Mouse (Mus musculus): ENCODE measurements at regions not wholly inside any gene's neighbourhood (a gene's known extent, or its start where the extent isn't known, plus 50 kb on each side); places are given as distances from the start of the nearest gene placed in this dataset.

DNA sequence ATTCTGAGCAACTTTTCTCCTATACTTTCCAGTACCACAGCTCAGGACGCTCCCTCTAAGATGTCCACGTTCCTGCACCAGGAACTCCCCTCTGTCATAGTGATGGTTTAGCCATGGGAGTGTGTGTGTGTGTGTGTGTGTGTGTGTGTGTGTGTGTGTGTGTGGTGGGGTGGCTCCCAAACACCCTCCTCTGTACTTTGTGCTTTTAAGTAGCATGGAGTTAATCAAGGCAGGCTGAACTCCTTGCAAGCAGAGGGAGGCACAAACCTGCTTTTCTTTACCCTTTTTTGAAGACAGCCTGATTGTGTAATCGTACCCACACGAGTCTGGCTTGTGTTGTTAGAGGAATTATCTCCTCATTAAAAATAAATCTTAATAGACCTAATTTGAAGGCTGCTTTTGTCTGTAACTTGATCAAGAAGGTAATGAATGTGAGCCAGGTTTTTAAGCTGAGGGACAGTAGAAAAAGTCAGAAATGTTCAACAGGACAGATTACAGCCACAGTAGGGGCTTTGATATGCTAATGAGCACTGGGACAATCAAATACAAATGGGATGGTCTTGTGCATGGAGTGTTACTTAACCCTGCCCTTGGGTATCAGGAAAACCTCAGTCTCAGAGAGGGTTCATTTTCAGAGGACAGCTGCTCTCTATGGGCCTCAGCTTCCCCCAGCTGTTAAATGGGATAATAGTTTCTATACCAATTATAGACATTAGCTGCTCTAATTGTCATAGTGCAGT is 187.8 kb upstream of the Adamts9 start:
- CTCF ChIA-PET = interaction anchor here (0.7 kb wide), 1 partner anchor 212 kb away, joined by 4 read pairs; no protein-coding TSS in a partner anchor

DNA sequence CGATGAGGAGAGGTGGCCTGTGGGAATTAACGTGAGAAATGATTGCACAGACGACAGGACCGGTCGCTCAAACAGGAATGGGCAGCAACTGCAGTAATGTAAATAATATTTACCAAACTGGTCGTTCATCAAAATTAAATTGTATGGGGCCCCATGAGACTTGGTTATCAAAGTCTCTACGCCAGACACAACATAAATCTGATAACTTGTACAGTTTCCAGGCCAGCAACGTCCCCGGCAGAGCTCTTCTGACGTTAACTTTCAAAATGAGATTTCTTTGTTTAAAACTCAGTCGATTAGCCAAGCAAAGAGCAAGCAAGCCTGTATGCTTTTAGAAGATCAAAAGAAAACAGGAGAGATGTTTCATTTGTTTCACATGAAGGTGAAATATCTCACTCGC is 176.2 kb upstream of the Adamts9 start:
- CTCF ChIA-PET = no interaction called here

DNA sequence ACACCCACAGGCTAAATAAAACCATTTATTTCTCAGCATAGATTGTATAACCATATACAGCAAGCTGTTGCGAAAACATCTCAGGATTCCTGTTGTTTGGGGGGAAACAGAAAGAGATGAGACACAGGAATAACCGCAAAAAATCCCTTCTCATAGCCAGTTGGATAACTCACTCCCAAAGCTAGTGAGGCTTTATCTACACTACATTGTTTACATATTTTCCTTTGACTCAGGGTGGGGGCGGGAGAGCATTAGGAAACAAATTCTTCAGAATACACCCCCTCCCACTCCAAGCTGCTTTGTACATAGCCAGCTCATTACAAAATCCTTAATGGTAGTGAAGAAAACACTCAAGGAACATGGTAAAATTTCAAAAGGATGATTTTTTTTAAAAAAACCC is 170.1 kb upstream of the Adamts9 start:
- CTCF ChIA-PET = no interaction called here

DNA sequence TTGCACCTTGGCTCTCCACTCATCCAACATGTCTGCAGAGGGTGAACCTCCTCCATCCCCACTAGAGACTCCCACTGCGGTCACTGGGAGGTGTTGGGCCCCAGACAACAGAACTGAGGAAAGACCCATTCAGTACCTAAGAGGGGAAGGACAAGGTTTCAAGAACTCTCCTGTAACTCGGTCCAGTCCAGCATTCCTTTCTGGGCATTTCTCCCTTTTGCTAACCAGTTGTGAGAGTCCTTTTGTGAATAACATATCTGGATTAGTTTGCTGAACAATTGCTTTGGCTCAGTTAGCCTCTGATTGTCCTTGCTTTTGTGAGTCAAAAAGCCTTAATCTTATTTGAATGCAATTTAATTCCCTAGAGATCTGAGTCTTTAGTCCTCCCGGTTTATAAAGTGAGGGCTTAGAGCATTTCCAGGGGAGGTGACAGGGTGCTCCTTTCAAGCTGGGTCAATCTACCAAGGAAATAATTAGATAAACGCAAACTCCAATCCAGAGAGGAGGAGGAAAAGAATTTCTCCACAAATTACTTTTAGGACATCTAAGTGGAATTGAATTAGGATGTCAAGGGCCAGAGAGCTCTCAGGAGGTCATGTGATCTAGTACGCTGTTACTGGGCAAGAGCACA is 151.6 kb upstream of the Adamts9 start:
- CTCF ChIA-PET = no interaction called here

DNA sequence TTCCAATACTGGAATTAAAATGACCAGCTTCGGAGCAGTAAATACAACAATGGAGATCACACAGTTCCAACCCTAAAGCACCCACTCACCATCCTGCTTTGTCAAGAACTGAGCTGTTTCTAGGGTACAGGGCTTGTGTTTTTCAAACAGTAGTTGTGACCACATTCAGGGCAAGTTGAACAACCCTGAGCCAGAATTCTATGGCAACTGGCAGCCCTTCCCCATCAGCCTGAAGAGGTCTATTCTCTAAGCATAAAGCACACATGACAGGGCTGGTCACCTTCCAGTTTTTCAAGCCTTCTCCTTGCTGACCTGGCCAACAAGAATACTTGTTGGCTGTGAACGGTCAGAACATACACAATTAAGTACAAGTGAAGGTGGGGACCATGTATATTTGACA is 150.5 kb upstream of the Adamts9 start:
- CTCF ChIA-PET = no interaction called here

DNA sequence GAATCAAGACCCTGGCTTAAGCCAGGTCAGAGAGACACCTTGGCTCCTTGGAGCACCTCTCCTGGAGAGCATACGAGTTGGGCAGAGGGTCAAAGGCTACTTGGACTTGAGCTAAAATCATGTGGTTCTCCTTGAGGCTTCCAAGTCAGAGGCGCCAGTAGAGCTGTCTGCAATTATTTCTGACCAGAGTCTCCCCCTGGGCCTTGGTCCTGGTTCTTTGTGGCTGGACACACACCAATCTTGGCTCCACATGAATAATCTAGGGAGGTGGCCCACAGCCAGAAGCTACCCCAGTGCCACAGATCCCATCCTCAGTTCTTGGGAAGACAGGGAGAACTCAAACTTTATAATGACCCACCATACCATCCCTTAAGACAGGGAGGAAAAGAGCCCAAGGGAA is 144.0 kb upstream of the Adamts9 start:
- CTCF ChIA-PET = no interaction called here

DNA sequence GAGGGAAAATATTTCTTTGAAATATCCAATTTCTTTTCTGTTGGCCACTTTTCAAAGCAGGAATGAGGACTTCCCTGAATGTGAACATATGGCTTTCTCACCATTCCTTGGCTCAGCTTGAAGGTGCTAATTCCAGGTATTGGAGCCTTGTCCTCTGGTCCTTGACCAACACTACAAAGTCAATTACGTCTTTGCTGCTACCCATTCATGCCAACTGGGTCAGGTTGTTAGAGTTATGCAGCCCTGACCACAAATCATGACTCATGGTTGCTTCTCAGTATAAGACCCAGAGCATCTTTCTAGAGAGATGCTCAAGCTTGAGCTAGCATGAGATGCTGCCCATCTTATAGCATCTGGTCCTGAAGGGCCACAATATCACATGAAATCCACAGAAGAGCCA is 141.0 kb upstream of the Adamts9 start:
- CTCF ChIA-PET = no interaction called here

DNA sequence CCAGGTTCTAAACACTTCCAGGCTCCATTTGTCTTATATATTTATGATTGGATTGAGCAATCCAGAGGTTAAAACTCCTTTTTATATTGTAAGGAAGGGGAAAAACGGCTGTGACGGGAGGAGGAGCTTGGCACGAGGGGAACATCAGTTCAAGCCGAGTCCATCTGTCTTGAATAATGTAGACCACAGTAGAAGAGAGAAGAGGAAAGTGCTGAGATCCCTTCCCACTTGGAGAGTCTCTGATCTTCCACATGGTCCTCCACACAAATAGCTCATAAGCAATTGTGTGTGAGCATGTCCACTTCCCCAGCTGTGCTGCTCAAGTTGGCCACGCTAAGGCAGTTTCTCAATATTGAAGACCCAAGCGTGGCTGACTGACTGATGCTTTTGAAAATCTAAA is 140.4 kb upstream of the Adamts9 start:
- CTCF ChIA-PET = no interaction called here

DNA sequence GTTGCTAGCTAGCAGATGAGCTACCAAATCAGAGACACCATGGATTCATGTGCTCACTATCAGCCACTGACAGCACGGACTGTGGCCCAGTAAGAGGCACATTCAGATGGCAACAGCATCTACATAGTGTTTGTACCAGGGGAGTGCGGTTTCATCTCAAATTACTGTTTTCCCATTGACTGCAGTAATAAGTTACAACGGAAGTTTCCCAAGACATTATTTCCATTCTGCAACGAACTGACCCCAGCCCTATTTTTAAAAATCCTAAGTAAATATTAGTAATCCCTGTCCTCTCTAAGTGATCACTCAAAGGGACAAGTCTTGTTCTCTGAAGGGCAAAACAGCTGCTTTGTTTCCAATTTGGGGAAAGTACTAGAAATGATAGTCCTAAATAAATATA is 138.9 kb upstream of the Adamts9 start:
- CTCF ChIA-PET = no interaction called here

DNA sequence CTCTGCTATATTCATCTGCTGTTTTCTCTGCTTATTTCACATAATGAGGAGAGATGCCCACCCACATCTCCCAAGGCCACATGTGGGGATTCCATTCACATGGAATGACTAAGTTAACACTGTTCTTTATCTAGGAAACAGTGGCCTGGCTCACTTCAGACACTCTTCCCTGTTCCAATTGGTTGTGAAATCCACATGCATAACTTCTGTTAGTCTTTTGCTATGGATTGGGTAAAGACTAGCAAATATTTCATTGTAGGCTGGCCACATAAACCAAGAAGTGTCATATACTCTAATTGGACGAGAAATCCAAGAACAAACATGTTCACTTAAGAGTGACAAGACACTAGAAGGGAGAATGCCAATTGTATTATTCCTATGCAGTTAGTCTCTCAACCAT is 133.4 kb upstream of the Adamts9 start:
- CTCF ChIA-PET = no interaction called here

DNA sequence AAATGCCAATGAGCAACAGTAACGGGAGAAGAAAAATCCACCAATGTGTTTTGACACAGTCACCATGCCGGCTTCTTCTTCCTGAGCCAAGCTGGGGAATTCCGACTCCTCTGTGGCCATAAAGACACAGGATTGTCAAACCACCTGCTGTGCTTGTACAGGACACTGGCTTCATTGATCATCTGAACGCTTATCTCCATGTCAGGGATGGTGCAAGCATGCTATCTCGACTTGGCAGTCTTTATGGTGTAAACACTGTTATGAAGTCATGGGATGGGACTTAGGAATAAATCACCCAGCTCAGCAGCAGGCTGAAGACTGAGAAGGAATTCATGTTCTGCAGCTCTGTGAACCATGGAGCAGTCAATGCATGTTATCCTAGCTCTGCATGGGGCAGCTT is 132.6 kb upstream of the Adamts9 start:
- CTCF ChIA-PET = no interaction called here

DNA sequence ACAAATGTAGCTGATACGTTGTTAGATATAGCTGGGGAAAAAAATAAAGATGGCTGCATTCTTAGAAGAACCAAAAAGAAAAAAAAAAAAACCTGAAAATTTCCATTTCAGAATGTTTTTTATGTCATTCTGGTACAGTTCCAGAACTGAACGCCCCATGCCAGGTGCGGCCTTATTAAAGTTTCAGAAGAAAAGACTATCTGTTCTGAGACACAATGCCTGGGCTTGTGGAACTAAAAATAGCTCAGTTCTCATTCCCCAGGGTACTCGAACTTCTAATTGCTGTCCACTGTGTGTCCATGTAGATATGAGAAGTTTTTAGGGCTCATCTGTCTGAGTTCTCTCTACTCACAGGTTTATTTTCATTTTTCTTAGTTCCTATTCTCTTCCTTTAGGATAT is 131.7 kb upstream of the Adamts9 start:
- CTCF ChIA-PET = no interaction called here

DNA sequence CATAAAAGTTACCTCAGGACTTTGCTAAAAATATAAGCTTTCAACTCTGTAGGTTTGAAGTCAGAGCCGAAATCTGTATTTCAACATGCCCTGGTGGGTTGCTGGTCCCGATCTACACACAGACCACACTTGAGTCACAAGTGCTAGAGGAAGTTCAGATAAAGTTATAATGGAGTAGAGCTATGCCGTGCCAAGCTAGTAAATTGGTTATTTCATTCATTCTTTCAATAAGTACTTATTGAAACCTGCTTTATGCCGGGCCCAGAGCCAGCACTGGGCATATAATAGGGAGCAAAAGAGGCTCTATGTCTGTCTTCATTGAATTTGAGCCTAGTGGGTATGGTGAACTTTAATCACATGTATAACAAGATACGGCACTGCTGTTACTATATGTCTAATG is 127.6 kb upstream of the Adamts9 start:
- CTCF ChIA-PET = no interaction called here

DNA sequence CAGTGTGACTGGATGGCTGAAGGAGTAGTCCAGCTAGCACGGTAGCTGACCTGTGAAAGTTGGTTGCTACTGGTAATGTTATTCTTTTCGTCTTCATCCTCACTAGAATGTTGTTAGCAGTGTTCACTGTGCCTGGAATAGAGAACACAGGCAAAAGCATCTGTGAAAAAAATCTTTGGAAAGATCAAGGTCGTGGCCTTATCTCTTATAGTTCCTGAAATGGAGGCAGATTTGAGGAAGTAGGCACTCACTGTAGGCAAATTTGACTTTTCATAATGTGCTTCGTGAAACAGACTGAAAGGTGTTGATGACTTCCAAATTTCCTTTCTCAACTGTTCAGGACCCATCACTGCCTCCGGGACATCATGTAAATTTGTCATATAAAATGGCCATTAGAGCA is 124.5 kb upstream of the Adamts9 start:
- CTCF ChIA-PET = no interaction called here

DNA sequence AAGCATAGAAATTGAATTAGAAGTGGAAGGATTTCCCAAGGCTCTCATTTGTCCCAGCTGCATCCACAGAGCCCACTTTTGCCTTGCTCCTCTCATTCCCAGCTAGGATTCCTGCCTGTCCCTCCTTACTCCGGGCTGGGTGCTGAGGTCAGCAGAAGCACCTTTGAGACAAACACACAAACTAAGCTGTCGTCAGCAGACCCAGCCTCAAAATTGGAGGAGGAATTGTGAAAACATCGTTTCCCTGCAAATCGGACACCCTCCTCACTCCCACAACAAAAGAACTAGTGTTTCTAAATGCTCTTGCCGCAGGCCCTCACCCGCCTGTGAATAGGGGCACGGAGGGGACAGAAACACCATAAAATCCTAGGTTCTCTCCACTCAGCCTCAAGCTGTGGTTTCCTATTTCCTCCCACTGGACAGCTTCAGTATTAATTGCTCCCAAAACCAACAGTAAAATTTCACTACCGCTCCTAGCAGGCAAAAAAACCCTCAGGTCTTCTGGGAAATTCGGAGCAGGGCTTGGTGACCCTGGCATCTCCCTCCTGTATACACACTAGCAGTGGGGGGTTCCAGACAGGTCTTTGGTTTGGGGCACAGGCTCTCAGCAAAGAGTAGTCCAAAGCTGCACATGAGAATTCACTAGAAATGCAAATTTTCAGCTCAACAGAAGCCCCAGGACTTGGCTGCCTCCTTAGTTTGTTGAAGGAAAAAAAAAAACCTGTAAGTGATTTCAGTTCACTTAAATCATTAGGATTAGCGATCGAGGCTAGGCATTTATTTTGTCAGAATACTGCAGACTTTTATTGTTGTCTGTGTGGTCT is 123.5 kb upstream of the Adamts9 start:
- CTCF ChIA-PET = no interaction called here

DNA sequence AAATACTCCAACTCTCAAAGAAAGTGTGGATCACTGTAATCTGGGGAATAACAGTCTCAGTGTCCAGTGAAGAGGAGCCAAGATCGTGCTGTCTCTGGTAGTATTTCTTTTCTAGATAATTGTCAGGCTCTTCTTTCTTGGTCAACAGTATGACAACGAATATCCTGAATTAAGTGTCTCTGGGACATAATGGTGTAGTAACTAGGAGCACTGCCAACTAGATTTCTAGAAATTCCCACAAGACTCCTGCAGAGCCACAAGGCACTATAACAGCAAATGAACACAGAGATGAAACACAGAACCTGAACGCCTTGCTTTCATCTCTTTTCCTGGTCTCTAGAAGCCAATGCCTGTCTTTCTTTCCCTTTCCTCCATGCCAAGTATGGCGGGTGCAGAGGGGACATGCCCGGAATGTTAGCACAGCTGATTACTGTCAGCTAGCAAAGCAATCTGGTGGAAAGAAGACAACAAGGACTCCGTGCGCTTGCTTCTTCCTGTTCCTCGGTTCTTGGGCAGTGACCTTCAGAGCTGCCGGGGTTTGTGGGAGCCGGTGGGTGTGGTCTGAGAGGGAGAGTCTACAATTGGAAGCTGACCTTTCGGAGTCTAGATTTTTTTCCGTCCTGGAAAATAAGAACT is 122.7 kb upstream of the Adamts9 start:
- CTCF ChIA-PET = no interaction called here

DNA sequence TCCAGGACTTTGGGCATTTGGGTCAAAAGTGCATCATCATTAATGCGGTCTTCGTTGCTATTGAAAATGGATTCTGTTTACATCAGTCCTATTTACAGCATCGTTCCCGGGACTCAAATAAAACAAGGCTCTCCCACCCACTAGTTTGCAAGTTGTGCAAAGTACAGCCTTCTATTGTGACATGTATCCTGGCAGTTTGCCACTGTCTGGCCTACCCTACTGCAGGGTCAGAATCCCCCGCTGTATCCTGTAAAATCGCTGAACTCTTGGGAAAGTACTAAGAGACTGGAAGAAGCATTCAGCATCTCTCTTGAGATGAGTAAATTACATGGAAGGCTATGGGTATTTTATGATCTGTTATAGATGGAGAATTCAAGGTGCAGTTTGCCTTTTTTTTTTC is 122.1 kb upstream of the Adamts9 start:
- CTCF ChIA-PET = no interaction called here

DNA sequence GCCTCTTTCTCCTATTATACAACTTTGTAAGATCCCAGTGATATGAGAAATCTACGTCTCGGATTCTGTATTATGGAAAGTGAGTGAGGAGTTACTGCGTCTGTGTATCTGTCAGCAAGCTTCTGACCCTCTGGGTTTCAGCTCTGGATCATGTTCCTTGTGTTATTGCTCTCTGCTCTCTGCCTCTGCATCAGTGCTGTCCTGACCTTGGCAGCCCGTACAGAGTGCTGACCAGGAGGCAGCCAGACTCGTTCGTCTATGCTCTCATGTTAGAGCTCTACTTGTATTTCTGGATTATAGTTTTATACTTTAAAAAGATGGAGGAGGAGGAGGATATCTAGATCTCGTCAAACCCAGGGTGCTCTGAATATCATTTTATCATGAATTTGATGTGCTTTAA is 121.1 kb upstream of the Adamts9 start:
- CTCF ChIA-PET = no interaction called here

DNA sequence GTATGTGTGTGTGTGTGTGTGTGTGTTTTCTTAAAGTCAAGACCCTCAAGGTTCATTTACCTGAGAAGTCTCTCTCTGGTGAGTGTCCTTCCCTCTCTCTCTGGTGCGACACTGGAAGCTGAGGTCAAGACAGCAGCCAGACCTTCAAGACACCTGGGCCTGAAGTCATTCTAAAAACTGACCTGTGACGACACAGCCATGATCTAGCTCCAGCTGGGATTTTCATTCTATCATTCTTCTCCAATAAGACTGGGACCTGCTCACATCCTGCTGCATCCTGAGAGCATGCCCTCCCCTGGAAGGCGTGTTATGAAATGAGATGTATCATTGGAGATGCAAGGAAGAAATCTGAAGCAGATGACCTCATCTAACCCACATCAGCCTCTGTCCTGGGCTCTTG is 118.4 kb upstream of the Adamts9 start:
- CTCF ChIA-PET = no interaction called here

DNA sequence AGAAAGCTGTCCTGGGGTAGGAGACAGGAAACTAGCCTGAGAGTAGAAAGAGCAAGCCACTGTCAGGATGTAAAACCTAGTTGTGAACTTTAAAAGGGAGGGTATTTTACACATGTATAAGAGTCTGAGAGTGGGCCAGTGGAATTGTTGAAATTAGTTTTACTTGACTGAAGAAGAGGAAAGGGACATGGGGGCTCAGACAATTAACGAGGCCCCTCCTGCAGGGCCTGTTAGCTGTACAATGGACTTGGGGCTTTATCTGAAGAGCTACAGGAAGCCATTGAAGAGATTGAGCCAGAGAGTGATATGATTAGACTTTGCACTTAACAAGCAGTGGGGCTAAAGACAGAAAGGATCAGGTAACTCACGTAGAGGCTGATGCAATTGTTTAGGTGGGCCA is 102.2 kb upstream of the Adamts9 start:
- CTCF ChIA-PET = no interaction called here

DNA sequence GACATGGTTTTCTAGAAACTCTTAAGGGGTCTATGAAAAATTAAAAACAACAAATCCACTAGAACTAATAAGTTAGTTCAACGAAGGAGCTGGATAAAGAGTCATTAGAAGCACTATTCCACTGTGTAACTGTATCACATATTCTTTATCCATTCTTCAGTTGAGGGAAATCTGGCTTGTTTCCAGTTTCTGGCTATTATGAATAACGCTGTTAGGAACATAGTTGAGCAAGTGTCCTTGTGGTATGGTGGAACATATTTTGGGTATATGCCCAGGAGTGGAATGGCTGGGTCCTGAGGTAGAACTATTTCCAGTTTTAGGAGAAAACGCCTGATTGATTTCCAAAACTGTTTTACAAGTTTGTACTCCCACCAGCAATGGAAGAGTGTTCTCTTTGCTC is 97.7 kb upstream of the Adamts9 start:
- CTCF ChIA-PET = no interaction called here

DNA sequence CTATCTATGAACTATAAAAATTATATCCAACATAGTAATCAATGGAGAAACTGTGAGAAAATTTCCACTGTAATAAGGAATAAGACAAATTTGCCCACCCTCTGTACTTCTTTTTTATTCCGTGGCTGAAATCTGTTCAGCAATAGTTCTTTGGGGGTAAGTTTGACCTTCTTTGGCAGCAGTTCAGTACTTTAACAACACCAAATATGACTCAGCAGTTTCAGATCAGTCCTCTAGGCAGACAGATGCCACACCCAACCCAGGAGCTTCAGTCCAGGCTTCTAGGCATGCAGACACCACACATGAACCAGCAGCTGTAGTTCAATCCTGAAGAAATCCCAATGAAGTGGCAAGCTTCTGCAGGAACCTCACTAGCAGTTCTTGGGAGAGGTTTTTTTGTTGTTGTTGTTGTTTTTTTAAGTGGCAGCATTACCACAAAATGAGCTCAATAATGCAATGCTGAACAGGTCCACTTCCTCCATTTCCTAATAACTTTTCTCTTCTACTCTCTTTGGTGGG is 88.6 kb upstream of the Adamts9 start:
- CTCF ChIA-PET = no interaction called here
